Mouse (Mus musculus): ENCODE results near the gene Tmem231. TPM values are rescaled to one million over a fixed set of nuclear protein-coding genes. Genes with fewer than 3 reads are reported as not detected.
"Not testable (repeated sequence)": the region's sequence is repeated elsewhere in the genome, so short reads cannot be mapped to it uniquely, and the experiment has no call there.

The Tmem231 gene
- polyA plus RNA-seq, 1 experiment from 2014 or later = 24.2 TPM

- Histone ChIP-seq H3K4me3 (peak within 1 kb of the TSS; percentile 89), H3K27me3 (ENCODE audit: low read depth, poor library complexity, severe bottlenecking) (no peaks in the 10 kb centered on the region), H3K9me3 (replicated peaks) (no peaks in the 10 kb centered on the region), H3K4me1 (peaks cover 17% of the 10 kb centered on the region), H3K27ac (peak within 1 kb of the TSS; percentile 85), H3K36me3 (peaks cover 36% of the 10 kb centered on the region)
- WGBS = under 1% methylated on average over 65 of the region's 65 CpGs
- DNase-seq (ENCODE audit: low spot score) = peak; percentile 98
Measured at GRCm38 (mm10) chr8:111940171-111941100, 6.8 kb upstream of the Tmem231 start, which contains the start of gene Gabarapl2. Gene Gabarapl2 (plus strand): TSS chr8:111940703.

- Histone ChIP-seq H3K27me3 (ENCODE audit: low read depth, poor library complexity, severe bottlenecking) (no peaks in the 10 kb centered on the region), H3K9me3 (replicated peaks) (no peaks in the 10 kb centered on the region), H3K4me3 (peak overlapping the region; percentile 89), H3K4me1 (peaks cover 17% of the 10 kb centered on the region), H3K27ac (0 out of 2 replicates have a peak overlapping the region, but pooled peaks have one; percentile 85), H3K36me3 (peaks cover 28% of the 10 kb centered on the region)
- peak; percentile 52 for DNase-seq (ENCODE audit: low spot score)
- 16% methylated on average over 10 of the region's 10 CpGs for WGBS
Measured at GRCm38 (mm10) chr8:111939516-111940142, 5.9 kb upstream of the Tmem231 start.

GRCm38 (mm10) chr8:111938076-111938985, 4.7 kb upstream of the Tmem231 start:
- WGBS = 89% methylated on average over 9 of the region's 9 CpGs
- H3K4me3 ChIP-seq; H3K27me3 ChIP-seq (ENCODE audit: low read depth, poor library complexity, severe bottlenecking); H3K9me3 ChIP-seq (replicated peaks); DNase-seq (ENCODE audit: low spot score); H3K27ac ChIP-seq: not testable (repeated sequence)
- Histone ChIP-seq H3K4me1 (peaks cover 22% of the 10 kb centered on the region), H3K36me3 (peaks cover 15% of the 10 kb centered on the region)

GRCm38 (mm10) chr8:111937184-111937583, 3.5 kb upstream of the Tmem231 start:
- no peak overlapping the region for H3K27ac ChIP-seq
- no peak overlapping the region for H3K4me3 ChIP-seq
- no peaks in the 10 kb centered on the region for H3K9me3 ChIP-seq (replicated peaks)
- no peaks in the 10 kb centered on the region for H3K27me3 ChIP-seq (ENCODE audit: low read depth, poor library complexity, severe bottlenecking)
- WGBS = 79% methylated on average over 3 of the region's 3 CpGs
- H3K4me1 ChIP-seq = peaks cover 34% of the 10 kb centered on the region
- peaks cover 4% of the 10 kb centered on the region for H3K36me3 ChIP-seq
- DNase-seq (ENCODE audit: low spot score) = no peak

- no peak overlapping the region for H3K27ac ChIP-seq
- peaks cover 17% of the 10 kb centered on the region for H3K4me1 ChIP-seq
- 91% methylated on average over 2 of the region's 2 CpGs for WGBS
- no peaks in the 10 kb centered on the region for H3K36me3 ChIP-seq
- no peak for DNase-seq (ENCODE audit: low spot score)
- H3K27me3 ChIP-seq (ENCODE audit: low read depth, poor library complexity, severe bottlenecking) = no peaks in the 10 kb centered on the region
- H3K4me3 ChIP-seq = peak overlapping the region; percentile 88; the same call in 1 of the 2 replicates
- H3K9me3 ChIP-seq (replicated peaks) = no peaks in the 10 kb centered on the region
Measured at GRCm38 (mm10) chr8:111934201-111934600, 520 bp upstream of the Tmem231 start.

- Histone ChIP-seq H3K4me3 (peak overlapping the region; percentile 88), H3K9me3 (replicated peaks) (no peaks in the 10 kb centered on the region), H3K27ac (peak overlapping the region; percentile 93), H3K36me3 (no peaks in the 10 kb centered on the region), H3K27me3 (ENCODE audit: low read depth, poor library complexity, severe bottlenecking) (no peaks in the 10 kb centered on the region), H3K4me1 (peaks cover 17% of the 10 kb centered on the region)
- WGBS = 32% methylated on average over 19 of the region's 19 CpGs
- peak; percentile 57 for DNase-seq (ENCODE audit: low spot score)
Measured at GRCm38 (mm10) chr8:111932580-111933336, 923 bp downstream of the Tmem231 start.

- Histone ChIP-seq H3K4me3 (no peak overlapping the region), H3K4me1 (peaks cover 17% of the 10 kb centered on the region), H3K27me3 (ENCODE audit: low read depth, poor library complexity, severe bottlenecking) (no peaks in the 10 kb centered on the region), H3K27ac (no peak overlapping the region), H3K36me3 (no peaks in the 10 kb centered on the region), H3K9me3 (replicated peaks) (no peaks in the 10 kb centered on the region)
- no peak for DNase-seq (ENCODE audit: low spot score)
- WGBS = 79% methylated on average over 16 of the region's 16 CpGs
Measured at GRCm38 (mm10) chr8:111931721-111932120, 2.0 kb downstream of the Tmem231 start.

GRCm38 (mm10) chr8:111929648-111930344, 3.9 kb downstream of the Tmem231 start:
- Histone ChIP-seq H3K27me3 (ENCODE audit: low read depth, poor library complexity, severe bottlenecking) (no peaks in the 10 kb centered on the region), H3K27ac (no peak overlapping the region), H3K4me1 (peaks cover 17% of the 10 kb centered on the region), H3K9me3 (replicated peaks) (no peaks in the 10 kb centered on the region), H3K4me3 (no peak overlapping the region), H3K36me3 (no peaks in the 10 kb centered on the region)
- no peak for DNase-seq (ENCODE audit: low spot score)
- whole genome bisulfite sequencing = 84% methylated on average over 8 of the region's 8 CpGs

- Histone ChIP-seq H3K27me3 (ENCODE audit: low read depth, poor library complexity, severe bottlenecking) (no peaks in the 10 kb centered on the region), H3K4me1 (no peaks in the 10 kb centered on the region), H3K27ac (no peak overlapping the region), H3K4me3 (no peak overlapping the region), H3K36me3 (no peaks in the 10 kb centered on the region), H3K9me3 (replicated peaks) (no peaks in the 10 kb centered on the region)
- DNase-seq (ENCODE audit: low spot score) = no peak
- WGBS = 79% methylated on average over 7 of the region's 7 CpGs
Measured at GRCm38 (mm10) chr8:111924976-111925375, 8.7 kb downstream of the Tmem231 start.

- DNase-seq (ENCODE audit: low spot score) = no peak
- H3K4me1 ChIP-seq = no peaks in the 10 kb centered on the region
- H3K27ac ChIP-seq = no peak overlapping the region
- no peak overlapping the region for H3K4me3 ChIP-seq
- H3K27me3 ChIP-seq (ENCODE audit: low read depth, poor library complexity, severe bottlenecking) = no peaks in the 10 kb centered on the region
- peaks cover 6% of the 10 kb centered on the region for H3K36me3 ChIP-seq
- H3K9me3 ChIP-seq (replicated peaks) = no peaks in the 10 kb centered on the region
- 35% methylated on average over 10 of the region's 10 CpGs for WGBS
Measured at GRCm38 (mm10) chr8:111923383-111923804, 10.3 kb downstream of the Tmem231 start.

GRCm38 (mm10) chr8:111920971-111921370, 12.7 kb downstream of the Tmem231 start:
- 84% methylated on average over 4 of the region's 4 CpGs for WGBS
- no peak for DNase-seq (ENCODE audit: low spot score)
- H3K4me3 ChIP-seq = no peak overlapping the region

More at GRCm38 (mm10) chr8:111920971-111921370, 12.7 kb downstream of the Tmem231 start:
- Histone ChIP-seq H3K27me3 (ENCODE audit: low read depth, poor library complexity, severe bottlenecking) (no peaks in the 10 kb centered on the region), H3K27ac (no peak overlapping the region), H3K9me3 (replicated peaks) (no peaks in the 10 kb centered on the region), H3K36me3 (peaks cover 17% of the 10 kb centered on the region), H3K4me1 (no peaks in the 10 kb centered on the region)
